Mouse (Mus musculus) stomach, embryonic 16.5 days (tissue): ENCODE results near the gene Ikzf4. TPM values are rescaled to one million over a fixed set of nuclear protein-coding genes. Genes with fewer than 3 reads are reported as not detected.
"Not testable (repeated sequence)": the region's sequence is repeated elsewhere in the genome, so short reads cannot be mapped to it uniquely, and the experiment has no call there.

Source experiments
- ATAC-seq: fragments of 200-750 bp; cut with Nextera tagmentation; 2 replicates; pipeline ENCODE4 v1.8.0; 2017; ENCODE audit warnings: moderate number of reproducible peaks, moderate TSS enrichment; ENCODE audit not compliant: insufficient read depth, low FRiP score
- H3K27ac ChIP-seq: fragments of 300-500 bp; sonication (generic); 2 replicates; pipeline ENCODE4 v1.5.1; 2014; ENCODE audit warnings: low read length
- H3K27me3 ChIP-seq: fragments of 300-500 bp; sonication (generic); 2 replicates; pipeline ENCODE4 v1.6.1; 2014; ENCODE audit warnings: low read length, control low read depth, mixed read lengths; ENCODE audit not compliant: control insufficient read depth, insufficient read depth
- H3K36me3 ChIP-seq: fragments of 300-500 bp; sonication (generic); 2 replicates; pipeline ENCODE4 v1.6.1; 2014; ENCODE audit warnings: low read length; ENCODE audit not compliant: control insufficient read depth, insufficient read depth
- H3K4me1 ChIP-seq: fragments of 300-500 bp; sonication (generic); 2 replicates; pipeline ENCODE4 v1.6.1; 2014; ENCODE audit warnings: low read length, control low read depth, mixed read lengths; ENCODE audit not compliant: control insufficient read depth, insufficient read depth
- H3K4me2 ChIP-seq: fragments of 300-500 bp; sonication (generic); 2 replicates; pipeline ENCODE4 v1.6.1; 2014; ENCODE audit warnings: low read depth, low read length, mixed read lengths
- H3K4me3 ChIP-seq: fragments of 300-500 bp; sonication (generic); replicated peaks from 2 replicates; pipeline ENCODE4 v1.5.1; 2014; ENCODE audit warnings: mild to moderate bottlenecking, low read length
- H3K9ac ChIP-seq: fragments of 300-500 bp; sonication (generic); 2 replicates; pipeline ENCODE4 v1.6.1; 2014; ENCODE audit warnings: low read length
- H3K9me3 ChIP-seq: fragments of 300-500 bp; sonication (generic); replicated peaks from 2 replicates; pipeline ENCODE4 v1.6.1; 2016; ENCODE audit warnings: low read length, control low read depth; ENCODE audit not compliant: control insufficient read depth
- WGBS: fragments of 180-500 bp; shearing (Covaris S2); extraction: QIAGEN DNeasy Blood & Tissue Kit; methylation state at CpG from one replicate; pipeline ENCODE4 v1.1.7; 2014; 5-methylcytosine and 5-hydroxymethylcytosine counted together
- polyA plus RNA-seq: library from polyadenylated mRNA; unstranded; fragments of >200 nt; fragmentation: Nextera tagmentation; extraction: Ambion mirVana; gene quantifications from 2 replicates; pipeline ENCODE4 v1.2.1, GENCODE M21; 2015

The Ikzf4 gene
- polyA plus RNA-seq, 1 experiment from 2014 or later: 2.5 TPM

- Histone ChIP-seq H3K4me2 (no peak overlapping the region), H3K27ac (no peak overlapping the region), H3K27me3 (no peaks in the 10 kb centered on the region), H3K36me3 (no peaks in the 10 kb centered on the region), H3K4me1 (peaks cover 7% of the 10 kb centered on the region; the same call in 1 of the 2 replicates), H3K9me3 (no peaks in the 10 kb centered on the region), H3K4me3 (no peak overlapping the region), H3K9ac (no peak overlapping the region)
- ATAC-seq: no peak
- 87% methylated on average over 6 of the region's 6 CpGs for WGBS
Measured at GRCm38 (mm10) chr10:128642749-128643148, 3.0 kb downstream of the Ikzf4 start.

GRCm38 (mm10) chr10:128641871-128642270, 3.9 kb downstream of the Ikzf4 start:
- no peak overlapping the region for H3K4me2 ChIP-seq
- H3K27me3 ChIP-seq: no peaks in the 10 kb centered on the region
- no peak for ATAC-seq
- WGBS: 68% methylated on average over 7 of the region's 7 CpGs
- H3K4me1 ChIP-seq: peaks cover 7% of the 10 kb centered on the region; the same call in 1 of the 2 replicates
- no peaks in the 10 kb centered on the region for H3K36me3 ChIP-seq
- H3K9ac ChIP-seq: no peak overlapping the region
- H3K4me3 ChIP-seq: no peak overlapping the region
- no peak overlapping the region for H3K27ac ChIP-seq
- no peaks in the 10 kb centered on the region for H3K9me3 ChIP-seq

GRCm38 (mm10) chr10:128640891-128641290, 4.9 kb downstream of the Ikzf4 start:
- ATAC-seq: no peak
- Histone ChIP-seq H3K36me3 (no peaks in the 10 kb centered on the region), H3K4me3 (no peak overlapping the region), H3K9me3 (no peaks in the 10 kb centered on the region), H3K4me2 (no peak overlapping the region), H3K27me3 (no peaks in the 10 kb centered on the region), H3K27ac (no peak overlapping the region), H3K9ac (no peak overlapping the region), H3K4me1 (no peaks in the 10 kb centered on the region)
- 92% methylated on average over 15 of the region's 15 CpGs for WGBS

- no peak for ATAC-seq
- Histone ChIP-seq H3K4me2 (no peak overlapping the region), H3K4me3 (no peak overlapping the region), H3K36me3 (no peaks in the 10 kb centered on the region), H3K4me1 (no peaks in the 10 kb centered on the region), H3K9me3 (no peaks in the 10 kb centered on the region), H3K9ac (no peak overlapping the region), H3K27ac (no peak overlapping the region), H3K27me3 (no peaks in the 10 kb centered on the region)
- 86% methylated on average over 14 of the region's 14 CpGs for WGBS
Measured at GRCm38 (mm10) chr10:128639999-128640398, 5.8 kb downstream of the Ikzf4 start.

DNA sequence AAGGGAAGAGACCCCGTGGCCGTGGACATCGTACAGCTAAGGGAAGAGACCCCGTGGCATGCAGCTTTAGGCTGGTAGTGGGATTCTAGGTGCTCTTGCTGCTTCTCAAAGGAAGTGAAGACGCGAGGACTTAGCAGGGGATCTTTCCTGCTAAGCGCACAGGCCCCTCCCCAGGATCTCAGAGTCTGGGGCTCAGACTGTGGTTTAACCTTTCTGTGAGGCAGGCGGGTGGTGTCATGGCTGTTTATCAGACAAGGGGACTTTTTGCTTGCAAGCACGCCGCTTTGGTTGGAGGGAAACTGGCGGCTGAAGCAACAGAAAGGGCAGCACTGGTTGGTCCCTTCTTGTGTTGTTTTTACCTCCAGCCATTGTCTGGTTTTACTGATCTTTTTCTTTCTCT, 8.8 kb downstream of the Ikzf4 start:
- no peaks in the 10 kb centered on the region for H3K4me1 ChIP-seq
- no peaks in the 10 kb centered on the region for H3K36me3 ChIP-seq
- no peak overlapping the region for H3K27ac ChIP-seq
- H3K27me3 ChIP-seq: no peaks in the 10 kb centered on the region
- no peak for ATAC-seq
- no peak overlapping the region for H3K4me3 ChIP-seq
- 22% methylated on average over 11 of the region's 11 CpGs for WGBS
- no peak overlapping the region for H3K4me2 ChIP-seq
- no peak overlapping the region; the same call in 1 of the 2 replicates for H3K9ac ChIP-seq
- no peaks in the 10 kb centered on the region for H3K9me3 ChIP-seq

- no peak overlapping the region for H3K9ac ChIP-seq
- H3K27me3 ChIP-seq: no peaks in the 10 kb centered on the region
- no peak for ATAC-seq
- no peak overlapping the region for H3K27ac ChIP-seq
- WGBS: 55% methylated on average over 6 of the region's 6 CpGs
- no peaks in the 10 kb centered on the region for H3K36me3 ChIP-seq
- no peaks in the 10 kb centered on the region for H3K4me1 ChIP-seq
- no peaks in the 10 kb centered on the region for H3K9me3 ChIP-seq
- H3K4me3 ChIP-seq: no peak overlapping the region
- H3K4me2 ChIP-seq: no peak overlapping the region
Measured at GRCm38 (mm10) chr10:128636561-128636960, 9.2 kb downstream of the Ikzf4 start.

GRCm38 (mm10) chr10:128635697-128636096, 10.1 kb downstream of the Ikzf4 start:
- Histone ChIP-seq H3K4me1 (no peaks in the 10 kb centered on the region), H3K36me3 (no peaks in the 10 kb centered on the region), H3K9ac (no peak overlapping the region), H3K4me2 (no peak overlapping the region), H3K27me3 (no peaks in the 10 kb centered on the region), H3K4me3 (no peak overlapping the region), H3K9me3 (no peaks in the 10 kb centered on the region), H3K27ac (no peak overlapping the region)
- 91% methylated on average over 13 of the region's 13 CpGs for WGBS
- no peak for ATAC-seq

DNA sequence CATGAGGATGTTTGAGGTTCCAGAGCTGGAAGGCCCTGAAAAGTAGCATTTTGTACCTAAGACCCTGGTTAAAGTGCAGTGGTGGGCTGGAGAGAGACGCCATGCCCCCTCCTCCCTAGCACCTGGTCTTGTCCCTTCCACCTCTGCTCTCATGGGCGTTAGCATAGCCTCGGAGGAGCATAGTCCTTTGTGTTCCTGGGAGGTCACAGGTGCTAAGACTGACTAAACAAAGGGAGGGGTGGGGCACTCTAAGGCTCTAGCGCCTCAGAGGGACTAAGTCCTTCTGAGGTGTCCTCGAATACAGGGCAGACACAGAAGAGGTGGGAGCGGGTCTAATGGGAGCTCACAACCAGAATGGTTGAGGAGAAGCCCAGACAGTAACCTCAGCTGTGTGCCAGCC, 14.2 kb downstream of the Ikzf4 start:
- ATAC-seq: no peak
- H3K4me1 ChIP-seq: no peaks in the 10 kb centered on the region
- H3K4me2 ChIP-seq: no peak overlapping the region
- H3K9me3 ChIP-seq: no peaks in the 10 kb centered on the region
- H3K27me3 ChIP-seq: no peaks in the 10 kb centered on the region
- no peak overlapping the region for H3K27ac ChIP-seq
- 20% methylated on average over 6 of the region's 6 CpGs for WGBS
- no peak overlapping the region for H3K9ac ChIP-seq
- H3K36me3 ChIP-seq: no peaks in the 10 kb centered on the region
- H3K4me3 ChIP-seq: no peak overlapping the region

- H3K4me3 ChIP-seq, H3K4me2 ChIP-seq, H3K36me3 ChIP-seq, H3K9ac ChIP-seq, ATAC-seq, H3K9me3 ChIP-seq, H3K27me3 ChIP-seq, H3K27ac ChIP-seq, H3K4me1 ChIP-seq: not testable (repeated sequence)
- WGBS: 83% methylated on average over 5 of the region's 5 CpGs
Measured at GRCm38 (mm10) chr10:128630306-128630705, 15.5 kb downstream of the Ikzf4 start.

- no peak overlapping the region for H3K27ac ChIP-seq
- no peaks in the 10 kb centered on the region for H3K27me3 ChIP-seq
- H3K4me2 ChIP-seq: no peak overlapping the region
- WGBS: 81% methylated on average over 2 of the region's 2 CpGs
- ATAC-seq: no peak
- peaks cover 4% of the 10 kb centered on the region; the same call in 1 of the 2 replicates for H3K36me3 ChIP-seq
- H3K9me3 ChIP-seq: no peaks in the 10 kb centered on the region
- peaks cover 6% of the 10 kb centered on the region for H3K4me1 ChIP-seq
- no peak overlapping the region for H3K4me3 ChIP-seq
- H3K9ac ChIP-seq: no peak overlapping the region
Measured at GRCm38 (mm10) chr10:128629746-128630145, 16.0 kb downstream of the Ikzf4 start.
